Mouse (Mus musculus): ENCODE measurements at regions not wholly inside any gene's neighbourhood (a gene's known extent, or its start where the extent isn't known, plus 50 kb on each side); places are given as distances from the start of the nearest gene placed in this dataset.

GRCm38 (mm10) chr12:9091951-9092350, 62.2 kb downstream of the Ttc32 start:
- TF ChIP-seq POLR2A (IDR thresholded peaks at IDR 0.05; ENCODE audit: borderline replicate concordance, extremely low read depth, insufficient read depth, insufficient read length, poor library complexity, severe bottlenecking) (no peak), CTCF (IDR thresholded peaks at IDR 0.05; ENCODE audit: borderline replicate concordance, extremely low read depth, insufficient read depth, insufficient read length) (no peak)
- DNase-seq (ENCODE audit: low read depth) = no peak

- DNase-seq (ENCODE audit: low read depth) = no peak
- TF ChIP-seq POLR2A (IDR thresholded peaks at IDR 0.05; ENCODE audit: borderline replicate concordance, extremely low read depth, insufficient read depth, insufficient read length, poor library complexity, severe bottlenecking) (no peak), CTCF (IDR thresholded peaks at IDR 0.05; ENCODE audit: borderline replicate concordance, extremely low read depth, insufficient read depth, insufficient read length) (no peak)
These were observed 65.3 kb downstream of the Ttc32 start for GRCm38 (mm10) chr12:9095061-9095460.

- no peak for DNase-seq (ENCODE audit: low read depth)
- TF ChIP-seq POLR2A (IDR thresholded peaks at IDR 0.05; ENCODE audit: borderline replicate concordance, extremely low read depth, insufficient read depth, insufficient read length, poor library complexity, severe bottlenecking) (no peak), CTCF (IDR thresholded peaks at IDR 0.05; ENCODE audit: borderline replicate concordance, extremely low read depth, insufficient read depth, insufficient read length) (no peak)
These were observed 76.6 kb downstream of the Ttc32 start for GRCm38 (mm10) chr12:9106416-9106815.

GRCm38 (mm10) chr12:9109806-9110205, 80.0 kb downstream of the Ttc32 start:
- DNase-seq (ENCODE audit: low read depth) = no peak
- TF ChIP-seq POLR2A (IDR thresholded peaks at IDR 0.05; ENCODE audit: borderline replicate concordance, extremely low read depth, insufficient read depth, insufficient read length, poor library complexity, severe bottlenecking) = no peak
- no peak for TF ChIP-seq CTCF (IDR thresholded peaks at IDR 0.05; ENCODE audit: borderline replicate concordance, extremely low read depth, insufficient read depth, insufficient read length)

GRCm38 (mm10) chr12:9112161-9112674, 82.4 kb downstream of the Ttc32 start:
- no peak for DNase-seq (ENCODE audit: low read depth)
- no peak for TF ChIP-seq CTCF (IDR thresholded peaks at IDR 0.05; ENCODE audit: borderline replicate concordance, extremely low read depth, insufficient read depth, insufficient read length)
- no peak for TF ChIP-seq POLR2A (IDR thresholded peaks at IDR 0.05; ENCODE audit: borderline replicate concordance, extremely low read depth, insufficient read depth, insufficient read length, poor library complexity, severe bottlenecking)

- TF ChIP-seq POLR2A (IDR thresholded peaks at IDR 0.05; ENCODE audit: borderline replicate concordance, extremely low read depth, insufficient read depth, insufficient read length, poor library complexity, severe bottlenecking) (no peak), CTCF (IDR thresholded peaks at IDR 0.05; ENCODE audit: borderline replicate concordance, extremely low read depth, insufficient read depth, insufficient read length) (no peak)
- DNase-seq (ENCODE audit: low read depth) = no peak
These were observed 83.9 kb downstream of the Ttc32 start for GRCm38 (mm10) chr12:9113652-9114051.

GRCm38 (mm10) chr12:9114061-9114460, 84.3 kb downstream of the Ttc32 start:
- no peak for DNase-seq (ENCODE audit: low read depth)
- TF ChIP-seq CTCF (IDR thresholded peaks at IDR 0.05; ENCODE audit: borderline replicate concordance, extremely low read depth, insufficient read depth, insufficient read length) (no peak), POLR2A (IDR thresholded peaks at IDR 0.05; ENCODE audit: borderline replicate concordance, extremely low read depth, insufficient read depth, insufficient read length, poor library complexity, severe bottlenecking) (no peak)

GRCm38 (mm10) chr12:9118576-9118975, 88.8 kb downstream of the Ttc32 start:
- TF ChIP-seq POLR2A (IDR thresholded peaks at IDR 0.05; ENCODE audit: borderline replicate concordance, extremely low read depth, insufficient read depth, insufficient read length, poor library complexity, severe bottlenecking) = no peak
- TF ChIP-seq CTCF (IDR thresholded peaks at IDR 0.05; ENCODE audit: borderline replicate concordance, extremely low read depth, insufficient read depth, insufficient read length) = no peak
- peak; percentile 50 for DNase-seq (ENCODE audit: low read depth)

GRCm38 (mm10) chr12:9127931-9128550, 98.2 kb downstream of the Ttc32 start:
- TF ChIP-seq POLR2A (IDR thresholded peaks at IDR 0.05; ENCODE audit: borderline replicate concordance, extremely low read depth, insufficient read depth, insufficient read length, poor library complexity, severe bottlenecking) (no peak), CTCF (IDR thresholded peaks at IDR 0.05; ENCODE audit: borderline replicate concordance, extremely low read depth, insufficient read depth, insufficient read length) (no peak)
- no peak for DNase-seq (ENCODE audit: low read depth)

- TF ChIP-seq POLR2A (IDR thresholded peaks at IDR 0.05; ENCODE audit: borderline replicate concordance, extremely low read depth, insufficient read depth, insufficient read length, poor library complexity, severe bottlenecking) (no peak), CTCF (IDR thresholded peaks at IDR 0.05; ENCODE audit: borderline replicate concordance, extremely low read depth, insufficient read depth, insufficient read length) (no peak)
- DNase-seq (ENCODE audit: low read depth) = no peak
These were observed 98.9 kb downstream of the Ttc32 start for GRCm38 (mm10) chr12:9128581-9129275.

- TF ChIP-seq CTCF (IDR thresholded peaks at IDR 0.05; ENCODE audit: borderline replicate concordance, extremely low read depth, insufficient read depth, insufficient read length) (no peak), POLR2A (IDR thresholded peaks at IDR 0.05; ENCODE audit: borderline replicate concordance, extremely low read depth, insufficient read depth, insufficient read length, poor library complexity, severe bottlenecking) (no peak)
- peak; percentile 29 for DNase-seq (ENCODE audit: low read depth)
These were observed 102.8 kb downstream of the Ttc32 start for GRCm38 (mm10) chr12:9132621-9133020.
